Mouse (Mus musculus) liver, postnatal 0 days (tissue): ENCODE data around the gene Fam198a. TPM values are rescaled to one million over a fixed set of nuclear protein-coding genes. Genes with fewer than 3 reads are reported as not detected.
"Not testable (repeated sequence)": the region's sequence is repeated elsewhere in the genome, so short reads cannot be mapped to it uniquely, and the experiment has no call there.

ENCODE experiments used
- ATAC-seq: fragments of 200-750 bp; cut with Nextera tagmentation; 2 replicates; pipeline ENCODE4 v1.8.0; 2017; ENCODE audit warnings: mild to moderate bottlenecking, moderate library complexity
- DNase-seq: peaks from one replicate; pipeline ENCODE4 v3.0.0-alpha.2; 2016
- H3K27ac ChIP-seq: fragments of 300-500 bp; sonication (generic); 2 replicates; pipeline ENCODE4 v1.5.1; 2014; ENCODE audit warnings: antibody characterized with exemption, moderate library complexity, mild to moderate bottlenecking, low read depth
- H3K27me3 ChIP-seq: fragments of 300-500 bp; sonication (generic); 2 replicates; pipeline ENCODE4 v1.6.1; 2014; ENCODE audit warnings: low read length, control low read depth, mixed read lengths; ENCODE audit not compliant: insufficient read depth
- H3K36me3 ChIP-seq: fragments of 300-500 bp; sonication (generic); replicated peaks from 2 replicates; pipeline ENCODE4 v1.6.1; 2014; ENCODE audit warnings: mild to moderate bottlenecking, control low read depth, low read length, moderate library complexity, mixed read lengths; ENCODE audit not compliant: insufficient read depth
- H3K4me1 ChIP-seq: fragments of 300-500 bp; sonication (generic); 2 replicates; pipeline ENCODE4 v1.6.1; 2014; ENCODE audit warnings: antibody characterized with exemption, mild to moderate bottlenecking, control low read depth; ENCODE audit not compliant: insufficient read depth
- H3K4me2 ChIP-seq: fragments of 300-500 bp; sonication (generic); 2 replicates; pipeline ENCODE4 v1.6.1; 2014; ENCODE audit warnings: low read depth, mild to moderate bottlenecking, low read length, moderate library complexity, mixed read lengths
- H3K4me3 ChIP-seq: fragments of 300-500 bp; sonication (generic); 2 replicates; pipeline ENCODE4 v1.5.1; 2014; ENCODE audit warnings: low read depth, low read length
- H3K9ac ChIP-seq: fragments of 300-500 bp; sonication (generic); replicated peaks from 2 replicates; pipeline ENCODE4 v1.6.1; 2014; ENCODE audit warnings: mild to moderate bottlenecking, moderate library complexity
- H3K9me3 ChIP-seq: fragments of 300-500 bp; sonication (generic); 2 replicates; pipeline ENCODE4 v1.6.1; 2016; ENCODE audit warnings: mild to moderate bottlenecking, control low read depth, low read length, mixed read lengths
- CTCF ChIP-seq: sonication (generic); IDR thresholded peaks from 2 replicates; pipeline ENCODE4 v1.5.1; 2016; ENCODE audit warnings: antibody characterized with exemption, low read depth
- EP300 ChIP-seq: IDR thresholded peaks from 2 replicates; pipeline ENCODE4 v1.6.1; 2016; ENCODE audit warnings: antibody characterized with exemption, low read depth, mild to moderate bottlenecking
- WGBS: fragments of 180-500 bp; shearing (Covaris S2); extraction: QIAGEN DNeasy Blood & Tissue Kit; methylation state at CpG from one replicate; pipeline ENCODE4 v1.1.7; 2014; ENCODE audit not compliant: insufficient replicate concordance; 5-methylcytosine and 5-hydroxymethylcytosine counted together
- polyA plus RNA-seq: library from polyadenylated mRNA; unstranded; fragments of >200 nt; fragmentation: Nextera tagmentation; extraction: Ambion mirVana; gene quantifications from 2 replicates; pipeline ENCODE4 v1.2.1, GENCODE M21; 2015

Gene Fam198a
- polyA plus RNA-seq, 1 experiment from 2014 or later, result 0.32 TPM

- WGBS, result 80% methylated on average over 5 of the region's 5 CpGs
These were observed 67.3 kb downstream of the Fam198a start for GRCm38 (mm10) chr9:122018079-122018478.

GRCm38 (mm10) chr9:122018782-122019395 lies 68.1 kb downstream of the Fam198a start:
- no peaks in the 10 kb centered on the region for H3K27me3 ChIP-seq
- TF ChIP-seq EP300 (no peak), CTCF (peak; percentile 74)
- no peaks in the 10 kb centered on the region for H3K9me3 ChIP-seq
- peak; percentile 42 for DNase-seq
- H3K9ac ChIP-seq, result no peak overlapping the region
- H3K27ac ChIP-seq, result no peak overlapping the region; the same call in 1 of the 2 replicates
- 30% methylated on average over 8 of the region's 8 CpGs for WGBS
- no peak overlapping the region for H3K4me3 ChIP-seq
- peak; percentile 43; the same call in 1 of the 2 replicates for ATAC-seq
- no peaks in the 10 kb centered on the region for H3K4me1 ChIP-seq
- no peak overlapping the region for H3K4me2 ChIP-seq
- no peaks in the 10 kb centered on the region for H3K36me3 ChIP-seq

More at GRCm38 (mm10) chr9:122018079-122018478, 67.3 kb downstream of the Fam198a start:
- no peak for ATAC-seq
- no peak overlapping the region for H3K4me3 ChIP-seq
- no peaks in the 10 kb centered on the region for H3K36me3 ChIP-seq
- no peaks in the 10 kb centered on the region for H3K9me3 ChIP-seq
- H3K27me3 ChIP-seq, result no peaks in the 10 kb centered on the region
- no peak for DNase-seq
- H3K4me2 ChIP-seq, result no peak overlapping the region
- H3K9ac ChIP-seq, result no peak overlapping the region
- no peaks in the 10 kb centered on the region for H3K4me1 ChIP-seq
- no peak overlapping the region for H3K27ac ChIP-seq
- TF ChIP-seq EP300 (no peak), CTCF (no peak)

GRCm38 (mm10) chr9:122020321-122020720 lies 69.5 kb downstream of the Fam198a start:
- H3K36me3 ChIP-seq, result no peaks in the 10 kb centered on the region
- no peak overlapping the region for H3K27ac ChIP-seq
- no peak for ATAC-seq
- no peak overlapping the region for H3K9ac ChIP-seq
- H3K9me3 ChIP-seq, result no peaks in the 10 kb centered on the region
- H3K4me3 ChIP-seq, result no peak overlapping the region
- WGBS, result 64% methylated on average over 4 of the region's 4 CpGs
- no peak overlapping the region for H3K4me2 ChIP-seq
- DNase-seq, result no peak
- TF ChIP-seq CTCF (no peak), EP300 (no peak)
- no peaks in the 10 kb centered on the region for H3K27me3 ChIP-seq
- no peaks in the 10 kb centered on the region for H3K4me1 ChIP-seq

GRCm38 (mm10) chr9:122021171-122021570 lies 70.4 kb downstream of the Fam198a start:
- not testable (repeated sequence) for H3K27ac ChIP-seq, H3K4me2 ChIP-seq, ATAC-seq, H3K36me3 ChIP-seq, H3K9me3 ChIP-seq, H3K4me1 ChIP-seq, H3K9ac ChIP-seq, H3K4me3 ChIP-seq, DNase-seq, H3K27me3 ChIP-seq
- WGBS, result 80% methylated on average over 4 of the region's 4 CpGs

- Histone ChIP-seq H3K4me3 (no peak overlapping the region), H3K27me3 (no peaks in the 10 kb centered on the region), H3K9me3 (no peaks in the 10 kb centered on the region), H3K4me1 (no peaks in the 10 kb centered on the region), H3K4me2 (no peak overlapping the region), H3K36me3 (no peaks in the 10 kb centered on the region), H3K27ac (no peak overlapping the region), H3K9ac (no peak overlapping the region)
- ATAC-seq (no peak), DNase-seq (no peak)
- TF ChIP-seq EP300, result no peak
- TF ChIP-seq CTCF, result no peak
- 78% methylated on average over 5 of the region's 5 CpGs for WGBS
These were observed 70.8 kb downstream of the Fam198a start for GRCm38 (mm10) chr9:122021581-122021980.

- Histone ChIP-seq H3K36me3 (no peaks in the 10 kb centered on the region), H3K4me3 (no peak overlapping the region), H3K9me3 (no peaks in the 10 kb centered on the region), H3K4me2 (no peak overlapping the region), H3K9ac (no peak overlapping the region), H3K27ac (0 out of 2 replicates have a peak overlapping the region, but pooled peaks have one; percentile 62), H3K27me3 (no peaks in the 10 kb centered on the region), H3K4me1 (no peaks in the 10 kb centered on the region)
- WGBS, result 40% methylated on average over 9 of the region's 9 CpGs
- peak; percentile 86 for TF ChIP-seq EP300
- TF ChIP-seq CTCF, result no peak
- peak; percentile 55 for DNase-seq
- peak; percentile 62 for ATAC-seq
These were observed 72.0 kb downstream of the Fam198a start for GRCm38 (mm10) chr9:122022776-122023175.

GRCm38 (mm10) chr9:122023873-122024272 lies 73.1 kb downstream of the Fam198a start:
- no peak for DNase-seq
- Histone ChIP-seq H3K4me1 (0 out of 2 replicates have a peak, but pooled peaks cover under 1% of the 10 kb centered on the region), H3K9ac (no peak overlapping the region), H3K36me3 (no peaks in the 10 kb centered on the region), H3K4me3 (no peak overlapping the region), H3K27me3 (no peaks in the 10 kb centered on the region), H3K27ac (no peak overlapping the region), H3K9me3 (no peaks in the 10 kb centered on the region), H3K4me2 (no peak overlapping the region)
- ATAC-seq, result no peak
- TF ChIP-seq EP300 (no peak), CTCF (no peak)
- WGBS, result 68% methylated on average over 5 of the region's 5 CpGs
